Mouse (Mus musculus): ENCODE results near the gene Med12l. TPM values are rescaled to one million over a fixed set of nuclear protein-coding genes. Genes with fewer than 3 reads are reported as not detected.
A peak's percentile ranks its signal among the peaks of the same experiment; 100 is the strongest.

The Med12l gene
- polyA plus RNA-seq, 1 experiment from 2014 or later: 3.1 TPM

GRCm38 (mm10) chr3:59257740-59258664, 252.4 kb downstream of the Med12l start:
- Histone ChIP-seq H3K9ac (no peak overlapping the region), H3K4me1 (peaks cover 6% of the 10 kb centered on the region; the same call in 1 of the 2 replicates), H3K36me3 (no peaks in the 10 kb centered on the region), H3K27ac (replicated peaks) (no peak overlapping the region), H3K4me3 (replicated peaks) (no peak overlapping the region), H3K4me2 (replicated peaks) (0 out of 2 replicates have a peak overlapping the region, but pooled peaks have one; percentile 17), H3K9me3 (replicated peaks) (no peaks in the 10 kb centered on the region), H3K27me3 (no peaks in the 10 kb centered on the region)
- WGBS: 50% methylated on average over 20 of the region's 20 CpGs
- no peak; the same call in 1 of the 2 replicates for ATAC-seq (ENCODE audit: insufficient number of reproducible peaks, low FRiP score, low TSS enrichment, low read depth)

- H3K4me2 ChIP-seq (replicated peaks): no peak overlapping the region
- H3K36me3 ChIP-seq: no peaks in the 10 kb centered on the region
- no peak overlapping the region for H3K4me3 ChIP-seq (replicated peaks)
- no peak overlapping the region for H3K27ac ChIP-seq (replicated peaks)
- 0 out of 2 replicates have a peak, but pooled peaks have one; percentile 43 for ATAC-seq (ENCODE audit: insufficient number of reproducible peaks, low FRiP score, low TSS enrichment, low read depth)
- no peaks in the 10 kb centered on the region for H3K27me3 ChIP-seq
- H3K9me3 ChIP-seq (replicated peaks): no peaks in the 10 kb centered on the region
- 60% methylated on average over 5 of the region's 5 CpGs for WGBS
- no peak overlapping the region for H3K9ac ChIP-seq
- H3K4me1 ChIP-seq: peaks cover 6% of the 10 kb centered on the region; the same call in 1 of the 2 replicates
Measured at GRCm38 (mm10) chr3:59260745-59261144, 255.1 kb downstream of the Med12l start.

GRCm38 (mm10) chr3:59261709-59262472, 256.3 kb downstream of the Med12l start:
- no peaks in the 10 kb centered on the region for H3K36me3 ChIP-seq
- peaks cover 6% of the 10 kb centered on the region; the same call in 1 of the 2 replicates for H3K4me1 ChIP-seq
- H3K27ac ChIP-seq (replicated peaks): no peak overlapping the region
- no peaks in the 10 kb centered on the region for H3K27me3 ChIP-seq
- 62% methylated on average over 9 of the region's 9 CpGs for WGBS
- no peak overlapping the region for H3K9ac ChIP-seq
- H3K4me3 ChIP-seq (replicated peaks): no peak overlapping the region
- no peak overlapping the region for H3K4me2 ChIP-seq (replicated peaks)
- no peak for ATAC-seq (ENCODE audit: insufficient number of reproducible peaks, low FRiP score, low TSS enrichment, low read depth)
- no peaks in the 10 kb centered on the region for H3K9me3 ChIP-seq (replicated peaks)

- no peak within 1 kb of the TSS for H3K4me2 ChIP-seq (replicated peaks)
- 46% methylated on average over 7 of the region's 7 CpGs for WGBS
Measured at GRCm38 (mm10) chr3:59262704-59263103, 257.1 kb downstream of the Med12l start, which contains the start of gene P2ry12. P2ry12 (minus strand) TSS chr3:59262871.

GRCm38 (mm10) chr3:59263417-59263816, 257.8 kb downstream of the Med12l start:
- Histone ChIP-seq H3K9ac (no peak overlapping the region), H3K36me3 (no peaks in the 10 kb centered on the region), H3K4me1 (no peaks in the 10 kb centered on the region), H3K4me2 (replicated peaks) (no peak overlapping the region), H3K27me3 (no peaks in the 10 kb centered on the region), H3K9me3 (replicated peaks) (no peaks in the 10 kb centered on the region), H3K27ac (replicated peaks) (no peak overlapping the region), H3K4me3 (replicated peaks) (no peak overlapping the region)
- 90% methylated on average over 2 of the region's 2 CpGs for WGBS
- no peak for ATAC-seq (ENCODE audit: insufficient number of reproducible peaks, low FRiP score, low TSS enrichment, low read depth)

More at GRCm38 (mm10) chr3:59262704-59263103, 257.1 kb downstream of the Med12l start, which contains the start of gene P2ry12:
- ATAC-seq (ENCODE audit: insufficient number of reproducible peaks, low FRiP score, low TSS enrichment, low read depth): no peak
- no peak within 1 kb of the TSS for H3K27ac ChIP-seq (replicated peaks)
- H3K27me3 ChIP-seq: no peaks in the 10 kb centered on the region
- H3K36me3 ChIP-seq: no peaks in the 10 kb centered on the region
- no peak within 1 kb of the TSS for H3K9ac ChIP-seq
- H3K9me3 ChIP-seq (replicated peaks): no peaks in the 10 kb centered on the region
- peaks cover 6% of the 10 kb centered on the region; the same call in 1 of the 2 replicates for H3K4me1 ChIP-seq
- no peak within 1 kb of the TSS for H3K4me3 ChIP-seq (replicated peaks)

GRCm38 (mm10) chr3:59263988-59264387, 258.4 kb downstream of the Med12l start:
- no peak overlapping the region for H3K9ac ChIP-seq
- H3K27me3 ChIP-seq: no peaks in the 10 kb centered on the region
- no peak for ATAC-seq (ENCODE audit: insufficient number of reproducible peaks, low FRiP score, low TSS enrichment, low read depth)
- no peaks in the 10 kb centered on the region for H3K4me1 ChIP-seq
- H3K36me3 ChIP-seq: no peaks in the 10 kb centered on the region
- no peaks in the 10 kb centered on the region for H3K9me3 ChIP-seq (replicated peaks)
- 84% methylated on average over 3 of the region's 3 CpGs for WGBS
- H3K4me2 ChIP-seq (replicated peaks): no peak overlapping the region
- no peak overlapping the region for H3K27ac ChIP-seq (replicated peaks)
- H3K4me3 ChIP-seq (replicated peaks): no peak overlapping the region

- H3K4me1 ChIP-seq: no peaks in the 10 kb centered on the region
- no peak overlapping the region for H3K4me3 ChIP-seq (replicated peaks)
- ATAC-seq (ENCODE audit: insufficient number of reproducible peaks, low FRiP score, low TSS enrichment, low read depth): no peak
- no peak overlapping the region for H3K27ac ChIP-seq (replicated peaks)
- H3K27me3 ChIP-seq: no peaks in the 10 kb centered on the region
- H3K9me3 ChIP-seq (replicated peaks): no peaks in the 10 kb centered on the region
- no peaks in the 10 kb centered on the region for H3K36me3 ChIP-seq
- H3K9ac ChIP-seq: no peak overlapping the region
- H3K4me2 ChIP-seq (replicated peaks): no peak overlapping the region
- WGBS: 94% methylated on average over 6 of the region's 6 CpGs
Measured at GRCm38 (mm10) chr3:59270811-59271210, 265.2 kb downstream of the Med12l start.

- no peaks in the 10 kb centered on the region for H3K4me1 ChIP-seq
- H3K4me2 ChIP-seq (replicated peaks): no peak overlapping the region
- H3K4me3 ChIP-seq (replicated peaks): no peak overlapping the region
- H3K27me3 ChIP-seq: no peaks in the 10 kb centered on the region
- WGBS: 46% methylated on average over 3 of the region's 3 CpGs
- H3K9ac ChIP-seq: no peak overlapping the region
- H3K9me3 ChIP-seq (replicated peaks): no peaks in the 10 kb centered on the region
- no peak overlapping the region for H3K27ac ChIP-seq (replicated peaks)
- no peak for ATAC-seq (ENCODE audit: insufficient number of reproducible peaks, low FRiP score, low TSS enrichment, low read depth)
- no peaks in the 10 kb centered on the region for H3K36me3 ChIP-seq
Measured at GRCm38 (mm10) chr3:59277502-59278253, 272.1 kb downstream of the Med12l start.

GRCm38 (mm10) chr3:59278254-59278533, 272.6 kb downstream of the Med12l start:
- no peak overlapping the region for H3K4me2 ChIP-seq (replicated peaks)
- 75% methylated on average over 3 of the region's 3 CpGs for WGBS
- H3K4me3 ChIP-seq (replicated peaks): no peak overlapping the region
- H3K36me3 ChIP-seq: no peaks in the 10 kb centered on the region
- no peak overlapping the region for H3K27ac ChIP-seq (replicated peaks)
- no peak overlapping the region for H3K9ac ChIP-seq
- no peaks in the 10 kb centered on the region for H3K9me3 ChIP-seq (replicated peaks)
- H3K27me3 ChIP-seq: no peaks in the 10 kb centered on the region
- H3K4me1 ChIP-seq: no peaks in the 10 kb centered on the region
- no peak for ATAC-seq (ENCODE audit: insufficient number of reproducible peaks, low FRiP score, low TSS enrichment, low read depth)

- Histone ChIP-seq H3K27ac (replicated peaks) (no peak overlapping the region), H3K36me3 (no peaks in the 10 kb centered on the region), H3K4me3 (replicated peaks) (no peak overlapping the region), H3K4me2 (replicated peaks) (no peak overlapping the region), H3K9me3 (replicated peaks) (no peaks in the 10 kb centered on the region), H3K27me3 (no peaks in the 10 kb centered on the region), H3K9ac (no peak overlapping the region), H3K4me1 (no peaks in the 10 kb centered on the region)
- no peak for ATAC-seq (ENCODE audit: insufficient number of reproducible peaks, low FRiP score, low TSS enrichment, low read depth)
Measured at GRCm38 (mm10) chr3:59278620-59279019, 273.0 kb downstream of the Med12l start.

GRCm38 (mm10) chr3:59290551-59290950, 284.9 kb downstream of the Med12l start:
- Histone ChIP-seq H3K27ac (replicated peaks) (no peak overlapping the region), H3K9ac (no peak overlapping the region), H3K4me1 (peaks cover 3% of the 10 kb centered on the region; the same call in 1 of the 2 replicates), H3K9me3 (replicated peaks) (no peaks in the 10 kb centered on the region), H3K36me3 (no peaks in the 10 kb centered on the region), H3K4me3 (replicated peaks) (no peak overlapping the region), H3K4me2 (replicated peaks) (no peak overlapping the region), H3K27me3 (no peaks in the 10 kb centered on the region)
- WGBS: 42% methylated on average over 2 of the region's 2 CpGs
- no peak for ATAC-seq (ENCODE audit: insufficient number of reproducible peaks, low FRiP score, low TSS enrichment, low read depth)
